Mouse (Mus musculus) brain, embryonic 14.5 days (tissue): ENCODE data around the gene Pacsin1.

Experiments
- CTCF ChIP-seq: fragments of 200-500 bp; IDR thresholded peaks from 2 replicates; pipeline ENCODE4 v1.5.1; 2012; ENCODE audit warnings: inconsistent platforms, mild to moderate bottlenecking, moderate library complexity, borderline replicate concordance; ENCODE audit not compliant: insufficient read depth, insufficient read length; ENCODE audit errors: extremely low read depth
- POLR2A ChIP-seq: fragments of 200-500 bp; IDR thresholded peaks from 2 replicates; pipeline ENCODE4 v1.6.1; 2012; ENCODE audit warnings: mild to moderate bottlenecking, inconsistent platforms, borderline replicate concordance; ENCODE audit not compliant: poor library complexity, insufficient read depth, insufficient read length, severe bottlenecking; ENCODE audit errors: extremely low read depth

DNA sequence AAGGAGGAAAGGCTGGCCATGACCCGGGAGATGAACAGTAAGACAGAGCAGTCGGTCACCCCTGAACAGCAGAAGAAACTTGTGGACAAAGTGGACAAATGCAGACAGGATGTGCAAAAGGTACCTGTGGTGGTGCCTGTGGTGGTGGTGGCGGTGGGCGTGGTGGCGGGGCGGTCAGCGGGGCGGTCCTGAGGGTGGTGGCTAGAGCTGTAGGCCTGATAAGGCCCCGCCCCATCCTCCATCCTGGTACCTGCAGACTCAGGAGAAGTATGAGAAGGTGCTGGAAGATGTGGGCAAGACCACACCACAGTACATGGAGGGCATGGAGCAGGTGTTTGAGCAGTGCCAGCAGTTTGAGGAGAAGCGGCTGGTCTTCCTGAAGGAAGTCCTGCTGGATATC is 50.4 kb downstream of the Pacsin1 start:
- TF ChIP-seq CTCF: no peak
- no peak for TF ChIP-seq POLR2A
